In genomic region chr5:105636484-105637191, GRCm38 (mm10) we compare ENCODE assay signal across 12 mouse cellular contexts.
DNase-seq lines count a peak whose midpoint lies in the region; ATAC-seq lines count a peak whose summit lies in the region.
"Had no signal": no experiment of that assay in that cellular context is flagged by ENCODE, and none has a peak within 500 bp of the region (broad histone marks: within the 10 kb centered on the region; RNA-seq: fewer than 3 reads in every experiment).

No protein-coding gene starts in this region.

- ATAC-seq in megakaryocyte progenitor cell, adult 5-6 weeks (replicated peaks; ENCODE audit: poor library complexity): peak; percentile 68
- ATAC-seq in erythroid progenitor cell, adult 5-6 weeks (replicated peaks; ENCODE audit: low FRiP score, poor library complexity, severe bottlenecking): no peak
- no peak for ATAC-seq in forebrain, embryonic 14.5 days

- no peak overlapping the region for H3K4me3 ChIP-seq in forebrain, embryonic 14.5 days (ENCODE audit: low read depth, low read length)
- H3K4me3 ChIP-seq: embryonic facial prominence, embryonic 15.5 days; hindbrain, embryonic 12.5 days had no signal

- whole genome bisulfite sequencing in forebrain, embryonic 14.5 days: 86% methylated on average over 11 of the region's 11 CpGs

- H3K4me1 ChIP-seq in forebrain, embryonic 14.5 days (ENCODE audit: control insufficient read depth, insufficient read depth, low read length): no peaks in the 10 kb centered on the region
- H3K4me1 ChIP-seq: embryonic facial prominence, embryonic 15.5 days; hindbrain, embryonic 12.5 days had no signal

- H3K9me3 ChIP-seq in forebrain, embryonic 14.5 days (replicated peaks; ENCODE audit: control insufficient read depth, low read length): no peaks in the 10 kb centered on the region
- H3K9me3 ChIP-seq: embryonic facial prominence, embryonic 15.5 days; hindbrain, embryonic 12.5 days had no signal

- no peaks in the 10 kb centered on the region for H3K27me3 ChIP-seq in forebrain, embryonic 14.5 days (replicated peaks; ENCODE audit: control insufficient read depth, insufficient read depth, low read length)
- H3K27me3 ChIP-seq: embryonic facial prominence, embryonic 15.5 days; hindbrain, embryonic 12.5 days had no signal

- peak; percentile 83 for DNase-seq in 3T3-L1 (ENCODE audit: low read depth, low spot score)
- peak; percentile 74 for DNase-seq in CD4-positive, CD25-positive, alpha-beta regulatory T cell, adult 2 months (ENCODE audit: low read depth, low spot score)
- peak; percentile 43 for DNase-seq in brain, adult 2 months (ENCODE audit: low read depth, low spot score)
- no peak for DNase-seq in frontal cortex, postnatal 36 days (ENCODE audit: low spot score in 2 of 2)
- DNase-seq in forebrain, embryonic 14.5 days (ENCODE audit: low spot score): no peak
- DNase-seq: adrenal gland, adult 2 months; cerebellum, adult 11 months; left cerebral cortex, postnatal 4 days had no signal

- no peak overlapping the region for H3K9ac ChIP-seq in forebrain, embryonic 14.5 days (ENCODE audit: low read length)
- H3K9ac ChIP-seq: embryonic facial prominence, embryonic 15.5 days; hindbrain, embryonic 12.5 days had no signal

- no peaks in the 10 kb centered on the region for H3K36me3 ChIP-seq in forebrain, embryonic 14.5 days (ENCODE audit: control insufficient read depth, insufficient read depth, low read length)
- H3K36me3 ChIP-seq: embryonic facial prominence, embryonic 15.5 days; hindbrain, embryonic 12.5 days had no signal

- no peak overlapping the region for H3K4me2 ChIP-seq in forebrain, embryonic 14.5 days (ENCODE audit: low read length)
- H3K4me2 ChIP-seq: embryonic facial prominence, embryonic 15.5 days; hindbrain, embryonic 12.5 days had no signal

- H3K27ac ChIP-seq in forebrain, embryonic 14.5 days (ENCODE audit: low read depth, low read length): no peak overlapping the region
- H3K27ac ChIP-seq: embryonic facial prominence, embryonic 15.5 days; hindbrain, embryonic 12.5 days had no signal

Comparison
In these comparisons a context has a peak if more than half of its experiments do, and no peak if none do; other contexts are left out.
1. DNase-seq: peak in 3T3-L1 (single experiment), CD4-positive, CD25-positive, alpha-beta regulatory T cell, adult 2 months (single experiment) and brain, adult 2 months (single experiment); none in frontal cortex, postnatal 36 days (0 of 2) and forebrain, embryonic 14.5 days (single experiment).